Mouse (Mus musculus): ENCODE measurements at regions not wholly inside any gene's neighbourhood (a gene's known extent, or its start where the extent isn't known, plus 50 kb on each side); places are given as distances from the start of the nearest gene placed in this dataset.

- in situ Hi-C loops (cut with MboI, MseI), result no loop called here
Observed at GRCm38 (mm10) chr4:8957771-8958170, 718.9 kb upstream of the Car8 start.

GRCm38 (mm10) chr4:8957023-8957343, 718.1 kb upstream of the Car8 start:
- in situ Hi-C loops (cut with MboI, MseI), result no loop called here

- in situ Hi-C loops (cut with MboI, MseI), result no loop called here
Observed at GRCm38 (mm10) chr4:8956312-8957022, 717.6 kb upstream of the Car8 start.

- in situ Hi-C loops (cut with MboI, MseI), result no loop called here
Observed at GRCm38 (mm10) chr4:8955306-8955705, 716.5 kb upstream of the Car8 start.

- in situ Hi-C loops (cut with MboI, MseI), result no loop called here
Observed at GRCm38 (mm10) chr4:8954356-8954914, 715.6 kb upstream of the Car8 start.

- in situ Hi-C loops (cut with MboI, MseI), result no loop called here
Observed at GRCm38 (mm10) chr4:8953181-8953580, 714.3 kb upstream of the Car8 start.

DNA sequence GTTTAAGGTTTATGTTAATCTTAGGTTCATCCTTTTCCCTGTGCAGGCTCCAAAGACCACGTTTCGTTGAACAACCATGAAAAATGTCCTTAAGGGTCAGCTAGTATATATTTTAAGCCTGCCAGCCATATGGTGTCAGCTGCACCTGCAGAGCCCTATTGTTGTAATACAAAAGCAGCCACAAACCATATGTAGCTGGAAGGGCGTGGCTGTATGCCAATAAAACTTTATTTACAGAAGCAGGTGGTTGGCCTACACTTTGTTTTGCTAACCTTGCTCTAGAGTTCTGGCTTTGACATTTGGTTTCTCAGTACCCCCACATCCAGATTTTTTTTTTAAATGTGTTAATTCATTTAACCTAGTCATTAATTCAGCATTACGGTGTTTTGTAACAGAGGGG, 711.1 kb upstream of the Car8 start:
- in situ Hi-C loops (cut with MboI, MseI), result no loop called here

DNA sequence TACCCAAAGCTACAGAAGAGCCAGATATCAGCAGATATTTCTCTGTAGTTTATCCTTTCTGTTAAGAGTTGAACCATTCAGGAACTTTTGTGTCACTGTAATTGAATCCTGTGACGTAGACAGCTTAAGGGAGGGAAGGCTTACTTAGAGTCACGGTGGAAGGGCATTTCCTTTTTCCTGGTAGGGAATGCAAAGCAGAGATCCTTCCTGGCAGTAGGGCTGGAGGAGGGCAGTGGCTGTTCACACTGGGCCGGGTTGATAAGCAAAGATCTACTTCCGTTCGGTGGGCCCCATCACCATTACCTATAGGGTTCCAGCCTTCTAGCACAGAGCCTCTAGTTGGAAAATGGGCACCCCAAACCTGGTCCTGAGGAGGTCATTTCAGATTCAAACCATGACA, 710.7 kb upstream of the Car8 start:
- in situ Hi-C loops (cut with MboI, MseI), result no loop called here

GRCm38 (mm10) chr4:8945116-8945515, 706.3 kb upstream of the Car8 start:
- in situ Hi-C loops (cut with MboI, MseI), result no loop called here

GRCm38 (mm10) chr4:8943080-8943479, 704.2 kb upstream of the Car8 start:
- in situ Hi-C loops (cut with MboI, MseI), result no loop called here

DNA sequence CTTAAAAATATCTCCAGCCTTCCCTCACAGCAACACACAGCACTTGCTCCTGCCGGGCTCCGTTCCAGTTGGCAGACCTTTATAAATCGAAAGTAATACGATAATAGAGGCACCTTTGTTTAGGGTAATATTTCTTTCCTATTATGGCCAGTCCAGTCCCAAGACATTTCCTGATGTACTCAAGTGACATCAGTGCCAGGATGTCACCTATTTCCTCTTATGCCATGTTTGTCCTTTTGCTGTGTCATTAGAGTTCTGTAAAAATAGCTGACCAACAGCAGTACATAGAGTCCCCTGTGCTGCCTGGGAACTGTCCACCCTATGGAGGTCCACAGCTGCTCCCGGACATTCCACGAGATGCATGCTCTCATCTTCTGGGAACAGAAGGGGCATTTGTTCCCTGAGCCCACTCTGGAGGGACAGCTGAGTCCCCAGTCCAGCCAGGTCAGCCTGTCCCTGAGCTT, 700.1 kb upstream of the Car8 start:
- in situ Hi-C loops (cut with MboI, MseI), result loop anchor here (10.0 kb wide), 1 partner anchor 1774 kb away; no protein-coding TSS in a partner anchor

- in situ Hi-C loops (cut with MboI, MseI), result loop anchor here (10.0 kb wide), 1 partner anchor 1771 kb away; no protein-coding TSS in a partner anchor
Observed at GRCm38 (mm10) chr4:8935899-8936298, 697.1 kb upstream of the Car8 start.

GRCm38 (mm10) chr4:8934541-8934940, 695.7 kb upstream of the Car8 start:
- in situ Hi-C loops (cut with MboI, MseI), result loop anchor here (10.0 kb wide), 1 partner anchor 1770 kb away; no protein-coding TSS in a partner anchor

DNA sequence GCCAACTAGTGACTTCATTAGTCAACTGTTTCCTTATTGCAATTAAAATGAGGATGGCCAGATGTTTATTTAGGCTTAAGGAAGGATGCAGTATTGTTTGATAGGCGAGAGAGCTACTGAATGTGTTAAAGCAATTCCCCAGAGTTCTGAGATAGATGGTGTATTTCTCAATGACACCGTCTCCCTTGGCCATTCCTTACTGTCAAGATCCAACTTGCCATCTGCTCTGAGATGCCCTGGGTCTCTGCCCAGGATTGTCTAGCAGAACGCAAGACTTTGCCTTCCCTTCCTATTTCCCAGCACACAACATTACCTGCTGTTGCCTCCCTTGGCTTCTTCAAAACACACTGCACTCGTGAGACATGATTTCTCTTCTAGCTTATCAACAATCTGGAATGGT, 690.5 kb upstream of the Car8 start:
- in situ Hi-C loops (cut with MboI, MseI), result no loop called here

GRCm38 (mm10) chr4:8928551-8929305, 689.9 kb upstream of the Car8 start:
- in situ Hi-C loops (cut with MboI, MseI), result no loop called here

GRCm38 (mm10) chr4:8927276-8927906, 688.5 kb upstream of the Car8 start:
- in situ Hi-C loops (cut with MboI, MseI), result no loop called here

- in situ Hi-C loops (cut with MboI, MseI), result no loop called here
Observed at GRCm38 (mm10) chr4:8926642-8927275, 687.9 kb upstream of the Car8 start.

GRCm38 (mm10) chr4:8922695-8923363, 684.0 kb upstream of the Car8 start:
- in situ Hi-C loops (cut with MboI, MseI), result no loop called here

DNA sequence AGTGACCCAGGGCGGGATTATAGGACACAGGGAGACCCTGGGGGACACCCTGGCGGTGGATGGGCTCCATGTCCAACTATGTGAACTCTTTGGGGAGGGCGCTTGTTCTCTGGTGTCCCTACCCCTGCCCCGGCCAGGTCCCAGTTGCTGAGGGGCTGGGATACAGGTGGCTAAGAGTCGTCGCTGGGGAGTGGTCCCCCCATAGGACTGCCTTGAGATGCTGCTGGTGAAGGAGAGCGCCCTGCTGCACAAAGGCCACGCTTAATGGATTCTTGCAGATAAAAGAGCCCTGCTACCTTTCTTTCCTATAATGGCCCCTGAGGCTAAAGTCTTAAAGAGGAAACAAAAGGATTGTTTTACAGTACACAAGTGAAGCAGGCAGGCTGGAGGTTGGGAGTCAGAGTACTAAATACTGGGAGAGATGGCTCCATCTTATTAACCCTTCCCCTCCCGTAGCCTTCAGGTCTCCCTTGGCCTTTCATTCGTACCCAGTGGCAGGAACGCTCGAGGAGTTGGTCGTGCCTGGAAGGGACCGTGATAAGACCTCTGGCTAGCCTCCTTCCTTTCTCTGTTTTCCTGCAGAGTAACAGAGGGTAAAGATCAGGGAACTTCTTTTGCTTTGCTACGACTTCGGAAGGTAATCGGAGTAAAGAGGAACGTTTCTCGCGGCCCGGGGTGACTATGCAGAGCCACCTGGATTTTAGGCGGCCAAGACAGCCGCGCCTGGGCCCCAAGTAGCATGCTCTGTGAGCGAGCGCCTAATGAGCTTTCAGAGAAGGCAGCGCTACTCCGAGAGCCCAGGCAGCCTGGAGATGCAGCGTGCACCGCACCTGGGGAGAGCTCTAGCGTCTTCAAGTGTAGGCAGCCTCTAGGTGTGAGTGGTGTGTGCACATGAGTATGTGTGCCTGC, 682.9 kb upstream of the Car8 start:
- in situ Hi-C loops (cut with MboI, MseI), result no loop called here

DNA sequence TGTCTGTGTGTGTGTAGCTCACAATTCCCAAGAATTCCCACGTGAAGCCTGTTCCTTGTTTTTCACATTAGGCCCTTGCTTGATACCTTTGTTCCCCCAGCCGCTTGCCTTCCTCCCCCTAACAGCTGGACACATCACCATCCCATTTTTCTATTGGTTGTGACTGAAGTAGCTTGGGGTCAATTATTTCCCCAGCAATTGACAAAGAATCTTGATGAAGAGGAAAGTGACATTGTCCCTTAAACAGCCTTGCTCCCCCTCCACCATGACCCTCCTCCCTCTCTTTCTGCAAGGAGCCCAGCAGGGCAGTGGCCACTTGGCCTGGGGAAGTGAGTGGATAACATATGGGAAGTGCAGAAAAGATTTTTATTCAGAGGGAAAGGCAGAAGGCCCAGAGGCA, 681.5 kb upstream of the Car8 start:
- in situ Hi-C loops (cut with MboI, MseI), result no loop called here

Data from regulatory T cell (primary cell).